Mouse (Mus musculus) adrenal gland, postnatal 25 days (tissue): ENCODE measurements around the gene Mipep. TPM values are rescaled to one million over a fixed set of nuclear protein-coding genes. Genes with fewer than 3 reads are reported as not detected.

ENCODE experiments used
- DNase-seq: peaks from one replicate; pipeline ENCODE4 v3.0.0; 2021; ENCODE audit warnings: mixed read lengths
- total RNA-seq: library from RNA; stranded (reverse); gene quantifications from 2 replicates; pipeline ENCODE4 v1.2.3, GENCODE M21; 2021

Mipep gene
- total RNA-seq, 1 experiment from 2014 or later = 37.1 TPM

GRCm38 (mm10) chr14:60757265-60757664 is 27.1 kb upstream of the Mipep start:
- no peak for DNase-seq

DNA sequence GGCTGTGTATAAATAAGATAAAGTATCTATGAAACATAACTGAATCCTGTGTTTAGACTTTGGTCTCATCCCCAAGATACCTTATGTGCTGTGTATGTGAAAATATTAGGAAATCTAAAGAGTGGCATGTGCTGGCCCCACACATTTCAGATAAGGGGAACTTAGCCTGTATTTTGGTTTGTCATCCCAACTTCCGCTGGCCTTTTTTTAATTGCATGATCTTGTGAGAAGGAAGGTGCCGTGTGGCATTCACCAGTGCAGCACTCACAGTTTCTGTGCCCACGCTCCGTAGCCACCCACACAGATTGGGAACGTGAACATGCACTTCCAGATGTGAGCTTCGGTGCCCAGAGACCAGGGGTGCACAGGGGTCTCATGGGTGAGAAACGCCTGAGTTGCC is 26.7 kb upstream of the Mipep start:
- DNase-seq = no peak

GRCm38 (mm10) chr14:60759097-60759496 is 25.3 kb upstream of the Mipep start:
- no peak for DNase-seq

GRCm38 (mm10) chr14:60761801-60762200 is 22.6 kb upstream of the Mipep start:
- no peak for DNase-seq

GRCm38 (mm10) chr14:60762754-60763153 is 21.6 kb upstream of the Mipep start:
- no peak for DNase-seq

GRCm38 (mm10) chr14:60763746-60764145 is 20.6 kb upstream of the Mipep start:
- DNase-seq = no peak

DNA sequence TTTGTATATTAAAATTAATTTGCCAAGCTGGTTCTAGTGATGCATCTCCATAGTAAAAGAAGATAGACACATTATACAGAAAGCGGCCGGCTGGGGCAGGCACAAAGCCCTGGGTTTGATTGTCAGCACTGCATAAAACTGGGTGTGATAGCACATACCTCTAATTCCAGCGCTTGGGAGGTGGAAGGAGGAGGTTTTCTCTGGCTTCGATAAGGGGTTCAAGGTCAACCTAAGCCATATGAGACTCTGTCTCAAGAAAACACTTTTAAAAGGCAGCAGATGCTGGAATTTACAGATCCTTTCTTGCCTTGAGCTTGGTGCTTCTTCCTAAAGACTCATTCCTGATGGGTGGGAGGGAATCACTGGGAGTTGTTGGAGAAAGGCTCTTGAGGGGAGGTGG is 19.8 kb upstream of the Mipep start:
- no peak for DNase-seq

DNA sequence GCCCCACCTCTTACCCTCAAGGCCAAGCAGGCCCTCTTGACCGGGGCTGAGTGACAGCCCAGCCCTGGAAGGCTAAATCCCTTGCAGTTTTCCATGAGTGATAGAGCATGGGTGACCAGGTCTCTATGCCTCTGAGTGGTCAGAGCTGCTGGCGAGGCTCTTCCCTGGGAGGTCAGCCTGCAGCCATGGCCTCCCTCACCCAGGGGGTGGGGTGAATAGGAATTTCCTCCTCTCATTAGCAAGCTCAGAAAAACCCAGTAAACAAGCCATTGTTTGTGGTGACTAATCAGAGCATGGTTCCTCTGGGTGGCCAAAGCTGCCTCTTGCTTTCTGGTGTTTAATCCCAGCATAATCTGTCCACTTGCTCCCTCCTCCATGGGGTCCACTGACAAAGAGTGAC is 19.3 kb upstream of the Mipep start:
- no peak for DNase-seq

GRCm38 (mm10) chr14:60767884-60768283 is 16.5 kb upstream of the Mipep start, which contains the start of gene C1qtnf9:
TSS of gene C1qtnf9 (plus strand) at chr14:60768134.
- no peak for DNase-seq

DNA sequence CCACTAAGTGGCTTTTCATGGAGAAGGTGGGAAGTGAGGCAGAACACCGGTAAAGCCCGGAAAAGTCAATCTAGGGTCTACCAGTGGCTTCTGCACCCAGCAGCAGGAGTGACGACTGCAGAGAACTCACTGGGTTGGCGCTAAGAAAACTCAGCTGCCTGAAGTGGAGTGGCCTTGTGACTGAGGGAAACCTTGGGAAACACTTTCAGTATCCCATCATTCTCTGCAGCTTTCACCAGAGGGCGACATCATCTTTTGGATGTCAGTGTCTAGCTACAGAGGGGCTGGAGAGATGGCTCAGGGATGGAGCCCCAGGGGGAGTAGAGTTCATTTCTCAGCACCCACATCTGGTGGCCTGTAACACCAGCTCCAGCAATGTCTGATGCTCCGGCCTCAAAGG is 15.0 kb upstream of the Mipep start:
- DNase-seq = no peak

GRCm38 (mm10) chr14:60770594-60770993 is 13.8 kb upstream of the Mipep start:
- DNase-seq = no peak

- peak; percentile 71 for DNase-seq
Observed at GRCm38 (mm10) chr14:60771057-60771456, 13.3 kb upstream of the Mipep start.

GRCm38 (mm10) chr14:60773476-60773875 is 10.9 kb upstream of the Mipep start:
- no peak for DNase-seq

DNA sequence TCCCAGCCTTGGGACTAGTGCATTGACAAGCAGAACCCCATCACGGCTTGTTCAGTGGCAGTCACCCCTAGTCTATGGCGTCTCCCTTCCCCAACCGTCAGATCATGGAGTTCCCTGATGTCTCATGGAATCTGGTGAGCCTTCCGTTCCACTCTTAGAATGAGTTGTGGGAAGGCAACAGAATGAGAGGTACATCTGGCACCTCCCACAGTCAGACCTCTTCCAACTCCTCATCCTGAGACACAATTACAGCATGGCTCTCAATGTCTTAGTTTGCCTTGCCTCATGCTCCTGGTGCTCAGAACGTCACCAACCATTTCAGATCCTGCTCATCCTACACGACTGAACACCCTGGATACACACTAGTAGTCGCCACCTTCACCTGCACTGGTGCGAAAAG is 7.9 kb upstream of the Mipep start:
- DNase-seq = no peak

DNA sequence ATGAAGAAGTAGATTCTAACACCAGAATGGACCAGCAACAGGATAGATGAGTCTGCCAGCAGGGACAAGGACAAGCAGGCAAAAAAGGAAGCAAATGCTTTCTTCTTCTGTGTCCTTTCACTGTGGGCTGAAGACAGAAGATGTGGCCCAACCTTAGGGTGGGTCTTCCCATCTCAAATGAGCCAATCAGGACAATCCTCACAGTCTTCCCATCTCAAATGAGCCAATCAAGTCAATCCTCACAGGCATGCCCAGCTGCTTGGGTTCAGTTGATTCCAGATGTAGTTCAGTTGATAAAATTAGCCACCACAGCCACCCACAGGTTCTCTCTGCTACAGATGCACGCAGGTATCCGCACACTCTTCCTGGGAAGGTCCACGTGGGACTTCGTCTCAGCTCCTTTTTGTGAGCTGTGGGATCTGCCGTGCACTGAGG is 6.9 kb upstream of the Mipep start:
- DNase-seq = no peak

GRCm38 (mm10) chr14:60779198-60779597 is 5.2 kb upstream of the Mipep start:
- no peak for DNase-seq

DNA sequence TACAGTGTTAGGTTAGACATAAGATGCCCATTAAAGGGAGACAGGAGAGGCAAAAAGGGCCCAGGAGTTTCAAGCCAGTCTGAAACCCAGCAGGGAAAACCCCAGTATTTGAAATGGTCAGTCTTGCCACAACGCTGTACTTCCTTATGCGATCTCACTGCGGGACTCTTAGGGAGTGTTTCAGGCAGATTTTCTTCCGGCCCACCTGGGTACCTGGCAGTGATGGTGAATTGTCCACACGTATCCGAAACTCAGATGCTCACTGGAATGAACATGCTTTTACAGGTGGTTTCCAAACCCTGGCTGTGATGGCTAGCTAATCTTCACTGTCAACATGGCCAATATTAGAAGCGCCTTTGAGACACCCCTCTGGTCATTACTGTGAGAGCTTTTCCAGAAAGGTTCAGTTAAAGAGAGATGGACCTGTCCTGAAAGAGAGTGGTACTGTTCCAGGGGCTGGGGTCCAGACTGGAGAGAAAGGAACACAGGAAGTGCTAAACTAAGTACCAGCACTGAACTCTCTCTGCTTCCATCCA is 2.2 kb upstream of the Mipep start:
- no peak for DNase-seq

GRCm38 (mm10) chr14:60783196-60783595 is 1.2 kb upstream of the Mipep start:
- DNase-seq = no peak

- peak; percentile 32 for DNase-seq
Observed at GRCm38 (mm10) chr14:60790103-60790502, 5.7 kb downstream of the Mipep start.

DNA sequence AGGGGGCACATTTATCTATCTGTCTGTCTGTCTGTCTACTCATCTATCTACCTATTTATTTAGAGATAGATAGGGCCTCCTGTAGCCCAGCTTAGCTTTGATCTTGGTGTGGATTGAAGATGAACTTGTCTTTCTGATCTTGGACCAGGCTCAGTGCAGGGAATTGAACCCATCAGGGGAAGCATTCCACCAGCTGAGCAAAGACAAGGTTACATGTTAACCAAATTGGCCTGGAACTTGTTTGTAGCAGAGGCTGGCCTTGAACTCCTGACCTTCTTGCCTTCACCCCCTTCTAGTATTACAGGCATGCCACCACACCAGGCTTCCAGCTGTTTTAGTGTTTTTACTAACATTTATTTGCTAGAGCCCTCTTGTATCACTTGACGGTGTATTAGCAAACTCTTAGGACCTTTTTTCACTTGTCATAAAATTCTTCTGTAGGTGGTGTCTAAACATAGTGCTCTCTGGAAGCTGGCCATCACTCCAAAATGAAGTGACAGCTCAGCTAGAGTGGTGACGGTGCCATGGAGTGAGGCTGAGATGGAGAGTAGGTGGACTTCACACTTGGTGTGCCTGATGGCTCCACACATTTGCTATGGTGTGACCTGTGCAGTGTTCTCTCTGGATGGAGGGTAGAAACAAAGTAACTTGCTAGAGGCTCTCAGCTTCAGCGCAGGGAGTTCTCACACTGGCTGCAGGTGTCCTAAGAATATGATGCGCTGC is 12.4 kb downstream of the Mipep start:
- DNase-seq = no peak

DNA sequence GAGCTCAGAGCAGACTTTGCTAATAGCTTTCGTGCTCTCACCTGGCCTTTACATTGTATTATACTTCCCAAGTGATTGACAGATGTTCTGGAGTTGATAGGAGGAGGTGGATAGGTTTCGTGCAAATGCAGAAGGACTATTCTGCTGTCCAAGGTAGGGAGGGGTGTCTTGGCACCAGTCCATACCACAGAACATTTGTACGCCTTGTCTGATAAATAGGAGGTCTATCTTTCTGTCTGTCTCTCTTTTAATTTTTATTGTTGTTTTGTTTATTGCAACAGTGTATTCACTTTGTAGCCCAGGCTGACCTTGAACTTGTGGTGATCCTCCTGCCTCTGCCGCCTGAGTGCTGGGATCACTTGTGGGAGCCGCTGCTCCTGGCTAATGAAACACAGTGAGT is 13.2 kb downstream of the Mipep start:
- DNase-seq = no peak

DNA sequence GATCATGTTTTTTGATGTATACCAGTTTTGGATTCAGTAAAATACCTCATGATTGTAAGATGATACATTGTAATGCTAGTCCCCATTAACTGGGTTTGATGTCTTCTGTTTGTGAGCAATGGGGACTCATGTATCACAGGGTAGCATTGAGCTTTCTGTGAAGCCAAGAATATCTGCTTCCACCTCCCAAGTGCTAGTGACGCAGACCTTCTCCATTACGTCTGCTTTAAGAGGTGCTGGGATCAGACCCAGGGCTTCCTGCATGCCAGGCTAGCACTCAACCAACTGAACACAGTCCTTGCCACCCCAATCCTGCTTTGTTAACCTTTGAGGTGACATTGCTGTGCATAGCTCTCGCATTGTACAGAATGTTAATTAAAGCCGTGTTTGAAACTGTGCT is 14.3 kb downstream of the Mipep start:
- DNase-seq = no peak

DNA sequence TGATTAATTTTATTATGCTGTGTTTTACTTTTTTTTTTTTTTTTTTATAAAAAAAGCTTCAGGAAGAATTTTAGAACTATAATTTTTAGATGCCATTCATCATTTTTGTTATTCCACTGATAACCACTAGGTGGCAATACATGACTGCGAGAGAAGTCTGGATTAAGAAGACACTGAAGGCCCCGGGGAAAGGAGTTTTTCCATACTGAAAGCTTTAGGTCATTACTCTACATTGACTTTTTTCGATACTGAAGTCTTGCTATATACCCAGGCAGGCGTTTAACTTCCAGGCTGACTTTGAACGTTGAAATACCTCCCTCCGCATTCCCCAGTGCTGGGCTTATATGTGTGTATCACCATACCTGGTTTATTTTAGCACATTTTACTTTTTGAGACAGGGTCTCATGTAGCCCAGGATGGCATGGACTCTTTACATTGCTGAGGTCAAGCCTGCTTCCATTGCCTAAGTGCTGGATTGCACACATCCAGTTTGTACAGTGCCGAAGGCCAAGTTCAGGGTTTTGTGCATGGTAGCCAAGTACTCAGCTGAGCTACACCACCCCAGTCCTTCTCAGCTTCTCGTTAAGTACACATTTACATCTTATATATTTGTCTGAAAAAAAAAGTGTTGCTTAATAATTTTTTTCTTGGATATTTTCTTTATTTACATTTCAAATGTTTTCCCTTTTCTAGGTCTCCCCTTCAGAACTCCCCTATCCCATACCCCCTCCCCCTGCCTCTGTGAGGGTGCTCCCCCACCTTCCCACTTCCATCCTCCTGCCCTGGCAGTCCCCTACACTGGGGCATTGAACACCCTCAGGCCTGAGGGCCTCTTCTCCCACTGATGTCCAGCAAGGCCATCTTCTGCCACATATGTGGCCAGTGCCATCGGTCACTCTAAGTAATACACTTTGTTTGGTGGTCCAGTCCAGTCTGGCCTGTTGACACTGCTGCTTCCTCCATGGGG is 15.7 kb downstream of the Mipep start:
- no peak for DNase-seq
